Mouse (Mus musculus) heart, embryonic 15.5 days (tissue): ENCODE measurements at regions not wholly inside any gene's neighbourhood (a gene's known extent, or its start where the extent isn't known, plus 50 kb on each side); places are given as distances from the start of the nearest gene placed in this dataset.
A peak's percentile ranks its signal among the peaks of the same experiment; 100 is the strongest.

Source experiments
- ATAC-seq: fragments of 200-750 bp; cut with Nextera tagmentation; replicated peaks from 2 replicates; pipeline ENCODE4 v1.8.0; 2017; ENCODE audit warnings: low read depth, moderate TSS enrichment; ENCODE audit not compliant: insufficient number of reproducible peaks, insufficient read depth, low FRiP score
- H3K27ac ChIP-seq: fragments of 300-500 bp; sonication (generic); 2 replicates; pipeline ENCODE4 v1.5.1; 2015; ENCODE audit warnings: mild to moderate bottlenecking, inconsistent platforms
- H3K27me3 ChIP-seq: fragments of 300-500 bp; sonication (generic); 2 replicates; pipeline ENCODE4 v1.6.1; 2015; ENCODE audit warnings: inconsistent platforms
- H3K36me3 ChIP-seq: fragments of 300-500 bp; sonication (generic); 2 replicates; pipeline ENCODE4 v1.6.1; 2015; ENCODE audit warnings: mild to moderate bottlenecking, inconsistent platforms
- H3K4me1 ChIP-seq: fragments of 300-500 bp; sonication (generic); replicated peaks from 2 replicates; pipeline ENCODE4 v1.6.1; 2015; ENCODE audit warnings: inconsistent platforms
- H3K4me2 ChIP-seq: fragments of 300-500 bp; sonication (generic); 2 replicates; pipeline ENCODE4 v1.6.1; 2015; ENCODE audit warnings: inconsistent platforms, mild to moderate bottlenecking, moderate library complexity
- H3K4me3 ChIP-seq: fragments of 300-500 bp; sonication (generic); 2 replicates; pipeline ENCODE4 v1.5.1; 2015; ENCODE audit warnings: mild to moderate bottlenecking, inconsistent platforms
- H3K9ac ChIP-seq: fragments of 300-500 bp; sonication (generic); 2 replicates; pipeline ENCODE4 v1.6.1; 2015; ENCODE audit warnings: mild to moderate bottlenecking, inconsistent platforms
- H3K9me3 ChIP-seq: fragments of 300-500 bp; sonication (generic); replicated peaks from 2 replicates; pipeline ENCODE4 v1.6.1; 2016; ENCODE audit warnings: inconsistent platforms
- WGBS: fragments of 180-500 bp; shearing (Covaris S2); methylation state at CpG from one replicate; pipeline ENCODE4 v1.1.7; 2015; ENCODE audit warnings: mixed read lengths; 5-methylcytosine and 5-hydroxymethylcytosine counted together

GRCm38 (mm10) chr16:21274012-21274528, 69.5 kb downstream of the Ephb3 start:
- Histone ChIP-seq H3K9me3 (no peaks in the 10 kb centered on the region), H3K4me3 (no peak overlapping the region), H3K4me2 (no peak overlapping the region), H3K9ac (no peak overlapping the region), H3K4me1 (peaks cover 42% of the 10 kb centered on the region), H3K27ac (peak overlapping the region; percentile 48; the same call in 1 of the 2 replicates), H3K27me3 (no peaks in the 10 kb centered on the region), H3K36me3 (no peaks in the 10 kb centered on the region)
- ATAC-seq, result no peak
- WGBS, result 13% methylated on average over 2 of the region's 2 CpGs

GRCm38 (mm10) chr16:21277789-21278342, 73.3 kb downstream of the Ephb3 start:
- WGBS, result 85% methylated on average over 11 of the region's 11 CpGs
- Histone ChIP-seq H3K4me1 (peaks cover 17% of the 10 kb centered on the region), H3K36me3 (no peaks in the 10 kb centered on the region), H3K9me3 (no peaks in the 10 kb centered on the region), H3K27me3 (peaks cover 4% of the 10 kb centered on the region), H3K4me3 (no peak overlapping the region), H3K27ac (no peak overlapping the region), H3K9ac (no peak overlapping the region), H3K4me2 (no peak overlapping the region)
- ATAC-seq, result no peak

- Histone ChIP-seq H3K27ac (no peak overlapping the region), H3K4me1 (peaks cover 15% of the 10 kb centered on the region), H3K9ac (no peak overlapping the region), H3K4me2 (no peak overlapping the region), H3K4me3 (no peak overlapping the region), H3K36me3 (no peaks in the 10 kb centered on the region), H3K27me3 (peaks cover 10% of the 10 kb centered on the region), H3K9me3 (no peaks in the 10 kb centered on the region)
- WGBS, result 95% methylated on average over 7 of the region's 7 CpGs
- no peak for ATAC-seq
These were observed 73.8 kb downstream of the Ephb3 start for GRCm38 (mm10) chr16:21278387-21278786.

DNA sequence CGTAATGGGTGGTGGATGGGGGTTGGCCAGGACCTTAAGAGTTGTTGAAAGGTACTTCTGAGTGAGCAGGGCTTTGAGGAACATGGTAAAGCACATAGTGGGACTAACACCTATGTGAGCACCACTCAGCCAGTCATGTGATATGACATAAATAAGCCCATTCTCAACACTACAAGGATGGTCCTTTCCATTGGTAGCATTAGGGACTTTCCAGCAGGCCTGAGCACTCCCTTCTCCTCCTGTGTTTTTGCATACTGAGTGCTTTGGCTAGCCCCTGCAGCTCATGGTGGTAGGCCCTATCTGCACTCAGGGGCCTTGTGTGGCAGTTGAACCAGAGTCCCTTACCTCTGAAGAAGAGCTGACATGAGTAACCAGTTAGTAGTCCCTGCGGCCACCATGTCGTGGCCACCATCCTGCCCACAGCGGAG, 75.7 kb downstream of the Ephb3 start:
- ATAC-seq, result no peak
- WGBS, result 85% methylated on average over 4 of the region's 4 CpGs

DNA sequence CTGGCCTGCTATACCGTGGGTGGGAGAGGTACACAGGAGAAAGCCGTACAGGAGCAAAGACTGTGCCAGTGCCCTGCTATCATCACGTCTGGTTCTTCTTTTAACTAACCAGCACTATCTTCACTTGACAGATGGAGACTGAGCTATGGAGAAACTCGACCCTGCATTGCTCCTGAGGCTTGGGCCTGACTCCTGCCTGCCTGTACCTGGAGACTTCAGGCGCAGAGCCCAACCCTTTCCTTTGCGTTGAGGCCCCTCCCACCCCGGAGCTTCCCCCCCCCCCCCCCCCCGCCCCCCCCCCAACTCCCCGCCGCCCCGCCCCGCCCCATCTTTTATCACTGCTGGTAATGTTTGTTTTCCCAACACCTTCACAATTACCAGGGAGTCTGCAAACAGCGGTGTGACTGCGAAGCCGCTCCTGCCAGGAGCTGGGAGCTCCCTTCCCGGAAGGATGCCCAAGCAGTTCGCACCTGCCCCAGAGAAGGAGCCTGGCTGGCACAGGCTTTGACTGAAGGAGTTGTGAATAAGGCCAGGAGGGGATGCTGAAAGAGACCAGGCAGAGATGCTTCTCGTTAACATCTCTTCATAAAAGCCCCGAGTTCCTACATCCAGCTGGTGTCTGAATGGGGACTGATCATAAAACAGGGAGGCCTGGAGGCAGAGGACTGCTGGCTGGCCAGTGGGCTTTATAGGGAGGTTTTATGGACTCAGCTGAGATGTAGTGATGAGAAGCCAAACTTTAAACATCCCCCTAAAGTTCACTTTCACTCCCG, 77.6 kb downstream of the Ephb3 start:
- no peaks in the 10 kb centered on the region for H3K9me3 ChIP-seq
- no peaks in the 10 kb centered on the region for H3K36me3 ChIP-seq
- H3K9ac ChIP-seq, result no peak overlapping the region
- H3K4me1 ChIP-seq, result peaks cover 3% of the 10 kb centered on the region; the same call in 1 of the 2 replicates
- H3K4me3 ChIP-seq, result no peak overlapping the region
- H3K4me2 ChIP-seq, result no peak overlapping the region
- 21% methylated on average over 15 of the region's 20 CpGs for WGBS
- no peak for ATAC-seq
- peaks cover 11% of the 10 kb centered on the region for H3K27me3 ChIP-seq
- no peak overlapping the region for H3K27ac ChIP-seq

More for the DNA sequence above, 75.7 kb downstream of the Ephb3 start:
- Histone ChIP-seq H3K4me3 (no peak overlapping the region), H3K9ac (no peak overlapping the region), H3K27me3 (peaks cover 11% of the 10 kb centered on the region), H3K9me3 (no peaks in the 10 kb centered on the region), H3K27ac (no peak overlapping the region), H3K4me2 (no peak overlapping the region), H3K36me3 (no peaks in the 10 kb centered on the region), H3K4me1 (0 out of 2 replicates have a peak, but pooled peaks cover 3% of the 10 kb centered on the region)

DNA sequence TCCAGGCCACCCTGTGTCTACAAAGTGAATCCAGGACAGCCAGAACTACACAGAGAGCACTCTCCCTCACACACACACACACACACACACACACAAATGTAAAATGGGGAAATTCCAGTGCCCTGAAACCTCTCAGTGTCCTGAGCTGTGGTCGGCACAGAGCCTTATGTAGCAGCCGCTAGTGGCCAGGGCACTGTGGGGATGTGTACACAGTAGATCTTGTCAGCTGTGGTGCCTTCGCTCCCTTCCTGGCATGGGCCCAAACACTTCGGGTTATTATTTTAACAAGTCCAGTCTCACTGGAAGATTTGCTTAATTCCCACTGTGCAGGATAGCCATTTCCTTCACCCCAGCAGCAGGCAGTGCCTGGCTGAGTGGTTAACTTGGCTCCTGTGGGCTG, 81.5 kb downstream of the Ephb3 start:
- H3K4me3 ChIP-seq, result no peak overlapping the region
- 57% methylated on average over 4 of the region's 4 CpGs for WGBS
- H3K9ac ChIP-seq, result no peak overlapping the region
- H3K9me3 ChIP-seq, result no peaks in the 10 kb centered on the region
- ATAC-seq, result no peak
- no peak overlapping the region for H3K27ac ChIP-seq
- H3K27me3 ChIP-seq, result peaks cover 11% of the 10 kb centered on the region
- H3K4me2 ChIP-seq, result no peak overlapping the region
- no peaks in the 10 kb centered on the region for H3K36me3 ChIP-seq
- H3K4me1 ChIP-seq, result peaks cover 7% of the 10 kb centered on the region; the same call in 1 of the 2 replicates

DNA sequence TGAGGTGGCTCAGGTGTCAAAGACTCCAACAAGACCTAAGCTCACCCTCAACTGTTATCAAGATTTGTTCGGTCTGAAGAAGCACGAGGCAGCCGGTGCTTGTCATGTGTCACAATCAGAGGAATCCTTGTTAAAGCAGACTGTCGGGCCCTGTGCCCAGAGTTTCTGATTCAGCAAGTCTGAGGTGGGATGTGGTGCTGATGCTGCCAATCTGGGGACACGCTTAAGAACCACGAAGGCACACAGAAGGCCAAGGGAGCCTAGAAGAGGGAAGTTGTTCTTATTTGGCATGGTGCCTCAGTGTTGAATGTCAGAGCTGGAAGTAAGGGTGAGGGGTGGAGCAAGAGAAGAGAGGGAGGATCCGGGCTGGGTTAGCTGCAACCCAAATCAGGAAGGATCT, 85.0 kb downstream of the Ephb3 start:
- Histone ChIP-seq H3K36me3 (no peaks in the 10 kb centered on the region), H3K4me1 (peaks cover 24% of the 10 kb centered on the region), H3K4me3 (no peak overlapping the region), H3K4me2 (no peak overlapping the region), H3K9ac (no peak overlapping the region), H3K27ac (no peak overlapping the region), H3K27me3 (no peaks in the 10 kb centered on the region), H3K9me3 (no peaks in the 10 kb centered on the region)
- 53% methylated on average over 7 of the region's 7 CpGs for WGBS
- no peak for ATAC-seq

- Histone ChIP-seq H3K4me3 (no peak overlapping the region), H3K27ac (peak overlapping the region; percentile 14; the same call in 1 of the 2 replicates), H3K9me3 (no peaks in the 10 kb centered on the region), H3K27me3 (no peaks in the 10 kb centered on the region), H3K36me3 (no peaks in the 10 kb centered on the region), H3K4me1 (peaks cover 47% of the 10 kb centered on the region), H3K4me2 (no peak overlapping the region), H3K9ac (no peak overlapping the region)
- no peak for ATAC-seq
- 31% methylated on average over 11 of the region's 11 CpGs for whole genome bisulfite sequencing
These were observed 88.5 kb downstream of the Ephb3 start for GRCm38 (mm10) chr16:21293010-21293409.

DNA sequence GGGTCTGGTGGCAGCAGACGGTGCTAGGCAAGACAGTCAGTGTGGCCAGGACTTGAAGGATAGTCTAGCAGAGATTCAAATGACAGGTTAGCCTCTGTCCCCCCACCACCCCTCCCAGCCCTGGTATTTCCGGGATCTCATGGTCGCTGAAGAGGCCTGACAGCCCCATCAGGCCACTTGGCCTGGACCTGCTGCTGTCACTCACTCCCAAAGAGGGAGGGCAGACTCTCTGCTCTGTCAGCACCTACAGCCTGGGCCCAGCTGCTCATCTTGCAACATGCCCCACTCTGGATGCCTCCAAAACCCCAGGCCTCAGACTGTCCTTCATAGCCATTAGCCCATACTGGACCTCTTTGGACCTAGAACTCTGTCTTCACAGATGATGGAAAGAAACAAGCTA, 89.0 kb downstream of the Ephb3 start:
- 24% methylated on average over 3 of the region's 3 CpGs for WGBS
- no peaks in the 10 kb centered on the region for H3K27me3 ChIP-seq
- H3K4me1 ChIP-seq, result peaks cover 47% of the 10 kb centered on the region
- peak overlapping the region; percentile 35 for H3K27ac ChIP-seq
- H3K9me3 ChIP-seq, result no peaks in the 10 kb centered on the region
- no peak overlapping the region for H3K4me2 ChIP-seq
- no peak overlapping the region for H3K4me3 ChIP-seq
- H3K36me3 ChIP-seq, result no peaks in the 10 kb centered on the region
- H3K9ac ChIP-seq, result no peak overlapping the region
- ATAC-seq, result peak; percentile 53

DNA sequence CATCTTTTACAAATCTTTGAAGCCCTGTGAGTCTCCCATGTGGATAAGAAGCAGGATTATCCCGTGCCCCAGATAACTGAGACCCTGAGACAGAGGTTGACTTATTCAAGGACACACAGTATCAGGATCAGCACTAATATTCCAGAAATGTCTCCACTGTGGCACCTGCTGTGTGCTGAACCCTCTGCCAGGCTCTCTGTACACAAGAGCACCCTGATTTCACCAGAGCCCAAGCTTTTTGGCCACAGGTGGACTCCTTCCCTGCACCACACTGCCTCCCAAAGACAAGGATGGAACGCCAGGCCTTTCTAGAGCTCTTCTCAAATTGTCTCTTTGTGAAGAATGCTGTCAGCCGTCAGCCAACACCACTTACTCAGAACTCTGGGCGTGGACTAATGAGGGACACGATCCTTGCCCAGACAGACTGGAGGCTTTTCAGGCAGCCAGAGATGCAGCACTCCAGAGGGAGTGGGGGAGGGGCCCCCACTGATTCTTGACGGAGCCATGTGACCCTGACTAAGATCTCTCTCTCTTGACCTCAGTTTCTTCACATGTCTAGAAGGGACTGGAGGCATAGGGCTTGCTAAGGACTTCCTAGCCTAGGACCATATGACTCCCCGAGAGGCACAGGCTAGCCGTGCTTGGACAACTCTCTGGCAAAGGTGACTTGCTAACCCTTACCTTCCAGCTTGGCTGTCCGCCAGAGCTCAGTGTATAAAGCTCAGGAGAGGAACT, 90.3 kb downstream of the Ephb3 start:
- peak overlapping the region; percentile 36 for H3K4me2 ChIP-seq
- H3K36me3 ChIP-seq, result no peaks in the 10 kb centered on the region
- ATAC-seq, result peak; percentile 74
- H3K27me3 ChIP-seq, result no peaks in the 10 kb centered on the region
- no peaks in the 10 kb centered on the region for H3K9me3 ChIP-seq
- WGBS, result 18% methylated on average over 9 of the region's 9 CpGs
- H3K27ac ChIP-seq, result peak overlapping the region; percentile 68
- no peak overlapping the region for H3K4me3 ChIP-seq
- no peak overlapping the region for H3K9ac ChIP-seq
- H3K4me1 ChIP-seq, result peaks cover 43% of the 10 kb centered on the region

- ATAC-seq, result no peak
These were observed 91.6 kb downstream of the Ephb3 start for GRCm38 (mm10) chr16:21295956-21296733.

More at GRCm38 (mm10) chr16:21295956-21296733, 91.6 kb downstream of the Ephb3 start:
- H3K4me2 ChIP-seq, result no peak overlapping the region
- H3K4me3 ChIP-seq, result no peak overlapping the region
- no peak overlapping the region for H3K9ac ChIP-seq
- no peaks in the 10 kb centered on the region for H3K27me3 ChIP-seq
- peaks cover 43% of the 10 kb centered on the region for H3K4me1 ChIP-seq
- H3K36me3 ChIP-seq, result no peaks in the 10 kb centered on the region
- no peak overlapping the region; the same call in 1 of the 2 replicates for H3K27ac ChIP-seq
- 57% methylated on average over 13 of the region's 13 CpGs for WGBS
- no peaks in the 10 kb centered on the region for H3K9me3 ChIP-seq
